Mouse (Mus musculus): Measurements from ENCODE around the gene Rorc.

The Rorc gene

GRCm38 (mm10) chr3:94375861-94376260 is 3.3 kb downstream of the Rorc start:
- no peak for DNase-seq (ENCODE audit: low read depth, low spot score)

GRCm38 (mm10) chr3:94377028-94377923 is 4.7 kb downstream of the Rorc start:
- no peak for DNase-seq (ENCODE audit: low read depth, low spot score)

GRCm38 (mm10) chr3:94379831-94380510 is 7.4 kb downstream of the Rorc start:
- no peak for DNase-seq (ENCODE audit: low read depth, low spot score)

GRCm38 (mm10) chr3:94382308-94382707 is 9.7 kb downstream of the Rorc start:
- DNase-seq (ENCODE audit: low read depth, low spot score), result no peak

DNA sequence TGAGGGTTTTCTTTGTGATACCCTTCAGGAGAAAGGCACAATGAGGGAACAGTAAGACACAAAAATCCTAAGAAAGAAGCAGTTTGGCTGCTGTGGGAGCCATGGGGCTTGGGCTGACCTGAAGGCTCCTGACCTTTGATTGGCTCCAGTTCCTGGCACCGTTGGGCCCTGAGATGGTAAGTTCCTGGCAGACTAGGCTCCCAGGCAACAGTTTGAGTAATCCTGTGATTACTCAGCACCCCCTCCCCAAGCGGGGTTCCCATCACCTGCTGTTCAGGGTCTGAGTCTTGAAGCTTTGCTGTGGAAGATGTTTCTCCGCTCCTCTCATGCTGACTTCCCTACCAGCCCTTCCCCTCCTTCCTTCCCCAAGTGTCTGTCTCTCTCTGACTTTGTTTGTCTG is 10.9 kb downstream of the Rorc start:
- no peak for DNase-seq (ENCODE audit: low read depth, low spot score)

GRCm38 (mm10) chr3:94386671-94387070 is 14.1 kb downstream of the Rorc start:
- DNase-seq (ENCODE audit: low read depth, low spot score), result no peak

- no peak for DNase-seq (ENCODE audit: low read depth, low spot score)
These were observed 14.8 kb downstream of the Rorc start for GRCm38 (mm10) chr3:94387391-94387790.

GRCm38 (mm10) chr3:94388047-94388446 is 15.5 kb downstream of the Rorc start:
- no peak for DNase-seq (ENCODE audit: low read depth, low spot score)

DNA sequence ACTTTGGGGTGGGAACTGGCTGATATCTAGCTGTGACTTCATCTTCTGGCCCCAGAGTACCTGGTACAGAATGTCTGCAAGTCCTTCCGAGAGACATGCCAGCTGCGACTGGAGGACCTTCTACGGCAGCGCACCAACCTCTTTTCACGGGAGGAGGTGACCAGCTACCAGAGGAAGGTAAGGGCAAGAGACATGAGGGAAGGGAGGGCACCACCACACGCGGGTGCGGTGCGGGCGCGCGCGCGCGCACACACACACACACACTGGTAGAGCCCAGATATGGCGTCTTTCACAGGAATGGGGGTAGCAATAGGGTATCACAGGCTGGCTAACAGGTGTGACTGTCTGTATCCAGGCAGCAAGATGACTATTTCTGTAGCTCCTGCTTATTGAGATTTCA is 16.8 kb downstream of the Rorc start:
- no peak for DNase-seq (ENCODE audit: low read depth, low spot score)

DNA sequence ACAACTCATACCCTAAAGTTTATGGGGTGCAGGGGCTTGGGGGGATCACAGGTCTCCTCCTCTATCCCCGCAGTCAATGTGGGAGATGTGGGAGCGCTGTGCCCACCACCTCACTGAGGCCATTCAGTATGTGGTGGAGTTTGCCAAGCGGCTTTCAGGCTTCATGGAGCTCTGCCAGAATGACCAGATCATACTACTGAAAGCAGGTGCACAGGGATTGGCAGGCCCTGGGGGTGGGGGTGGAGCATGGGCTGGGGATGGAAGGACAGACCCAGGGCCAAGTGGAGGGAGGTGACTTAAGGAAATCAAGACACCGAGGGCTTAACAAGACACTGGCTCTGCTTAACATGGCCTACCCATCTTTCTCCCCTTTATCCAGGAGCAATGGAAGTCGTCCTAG is 18.4 kb downstream of the Rorc start:
- no peak for DNase-seq (ENCODE audit: low read depth, low spot score)

DNA sequence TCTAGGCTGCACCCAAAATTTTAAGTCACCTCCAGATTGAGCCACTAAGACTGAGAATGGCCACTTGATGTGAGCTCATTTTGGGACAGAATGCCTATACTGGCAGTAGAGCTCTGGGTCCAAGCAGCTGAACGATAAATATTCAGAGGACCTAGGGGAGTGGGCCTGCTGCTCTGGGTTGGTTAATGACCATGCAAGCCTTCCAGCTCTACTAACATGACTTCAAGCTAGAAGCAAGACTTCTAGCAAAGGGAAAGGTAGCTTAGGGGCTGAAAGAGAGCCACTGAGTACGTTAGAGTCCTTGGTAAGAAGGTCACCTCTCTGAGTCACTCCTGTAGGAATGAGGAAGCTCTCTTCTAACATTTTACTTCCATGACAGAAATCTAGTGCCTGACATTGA is 19.5 kb downstream of the Rorc start:
- no peak for DNase-seq (ENCODE audit: low read depth, low spot score)

DNA sequence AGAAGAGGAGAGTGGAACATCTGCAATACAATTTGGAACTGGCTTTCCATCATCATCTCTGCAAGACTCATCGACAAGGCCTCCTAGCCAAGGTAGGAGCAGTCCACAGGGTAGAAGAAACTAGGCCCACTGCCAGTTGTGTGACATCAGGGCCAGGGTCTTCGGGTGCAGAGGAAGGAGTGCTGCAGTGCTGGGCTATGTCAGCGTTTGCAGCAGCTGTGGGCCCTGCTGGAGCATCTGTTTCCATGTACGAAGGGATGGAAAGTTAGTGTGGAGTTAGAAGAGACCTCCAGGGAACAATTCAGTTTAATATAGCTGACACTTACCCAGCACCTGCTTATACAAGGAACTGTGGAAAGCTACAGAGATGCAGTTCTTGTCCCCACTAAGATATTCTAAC is 20.5 kb downstream of the Rorc start:
- no peak for DNase-seq (ENCODE audit: low read depth, low spot score)

- DNase-seq (ENCODE audit: low read depth, low spot score), result no peak
These were observed 23.7 kb downstream of the Rorc start for GRCm38 (mm10) chr3:94396336-94396735.

DNA sequence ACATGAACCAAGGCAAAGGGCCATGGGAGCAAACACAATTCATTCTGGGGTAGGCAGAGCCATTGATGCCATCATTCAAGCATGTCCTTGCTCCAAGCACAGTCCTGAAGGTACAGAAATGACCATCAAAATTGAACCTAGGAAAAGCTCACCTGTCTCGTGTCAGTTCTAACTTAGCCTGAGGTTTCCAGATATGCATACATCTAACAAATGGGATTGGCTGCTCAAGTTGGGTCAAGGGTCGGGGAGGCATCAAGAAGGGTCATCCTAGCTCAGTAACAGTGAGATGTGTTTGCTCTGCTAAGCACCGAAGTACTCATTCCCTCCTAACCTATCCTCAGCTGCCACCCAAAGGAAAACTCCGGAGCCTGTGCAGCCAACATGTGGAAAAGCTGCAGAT is 24.3 kb downstream of the Rorc start:
- DNase-seq (ENCODE audit: low read depth, low spot score), result no peak

GRCm38 (mm10) chr3:94398217-94398616 is 25.6 kb downstream of the Rorc start, which contains the start of gene Lingo4:
Gene Lingo4, plus strand, starts transcription at chr3:94398517.
- no peak for DNase-seq (ENCODE audit: low read depth, low spot score)

GRCm38 (mm10) chr3:94398943-94399481 is 26.4 kb downstream of the Rorc start:
- DNase-seq (ENCODE audit: low read depth, low spot score), result no peak

- DNase-seq (ENCODE audit: low read depth, low spot score), result no peak
These were observed 27.2 kb downstream of the Rorc start for GRCm38 (mm10) chr3:94399663-94400310.

- DNase-seq (ENCODE audit: low read depth, low spot score), result no peak
These were observed 29.9 kb downstream of the Rorc start for GRCm38 (mm10) chr3:94402451-94402850.

DNA sequence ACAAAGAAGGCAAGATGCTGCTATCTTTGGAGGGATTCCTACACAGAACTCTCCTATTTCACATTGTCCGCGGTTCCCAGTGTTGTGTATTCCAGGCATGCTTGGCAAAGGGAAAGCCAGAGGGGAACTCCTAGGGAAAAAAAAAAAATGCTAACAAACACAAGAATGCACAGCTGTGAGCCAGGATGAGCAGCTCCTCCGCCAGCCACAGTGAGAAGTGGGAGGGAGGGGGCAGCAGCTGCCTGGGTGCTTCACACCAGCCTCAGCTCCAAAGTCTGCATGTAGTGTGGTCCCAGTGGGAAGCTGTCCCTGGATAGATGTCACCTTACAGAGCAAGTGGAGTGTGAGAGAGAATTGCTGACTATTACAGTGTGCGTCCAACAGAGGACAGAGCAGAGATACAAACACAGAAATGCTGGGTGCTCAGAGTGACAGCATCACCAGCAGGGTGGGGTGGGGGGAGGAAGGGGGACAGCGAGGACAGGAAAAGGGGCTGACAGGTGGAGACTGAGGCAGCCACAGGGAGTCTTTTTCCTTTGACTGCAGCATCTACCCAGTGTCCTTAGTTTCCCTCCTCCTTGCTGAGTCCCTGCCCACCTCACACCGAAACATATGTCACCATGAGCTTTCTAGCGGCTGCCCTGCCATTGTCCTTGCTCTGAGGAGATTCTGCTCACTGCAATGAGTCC is 31.9 kb downstream of the Rorc start:
- no peak for DNase-seq (ENCODE audit: low read depth, low spot score)

GRCm38 (mm10) chr3:94405561-94405960 is 33.0 kb downstream of the Rorc start:
- DNase-seq (ENCODE audit: low read depth, low spot score), result no peak

- no peak for DNase-seq (ENCODE audit: low read depth, low spot score)
These were observed 39.9 kb downstream of the Rorc start for GRCm38 (mm10) chr3:94412530-94412929.

Measured in WW6 (cell line).